Mouse (Mus musculus): Measurements from ENCODE around the gene Brwd3. TPM values are rescaled to one million over a fixed set of nuclear protein-coding genes. Genes with fewer than 3 reads are reported as not detected.

Brwd3 gene
- polyA plus RNA-seq, 1 experiment from 2014 or later: 4.9 TPM

Other genes with a start within 250 kb of the Brwd3 start
- gene Gm379, start 169.5 kb downstream of the Brwd3 start, polyA plus RNA-seq (2014; fragmentation: Nextera tagmentation; extraction: Ambion mirVana): not detected in 2 replicates
- 24.3 and 30.9 TPM in 2 replicates for gene Hmgn5, start 179.0 kb upstream of the Brwd3 start, polyA plus RNA-seq (2014; fragmentation: Nextera tagmentation; extraction: Ambion mirVana)